Mouse (Mus musculus) MEL (cell line): ENCODE results near the gene Scap. TPM values are rescaled to one million over a fixed set of nuclear protein-coding genes. Genes with fewer than 3 reads are reported as not detected.

Source experiments
- DNase-seq: peaks from one replicate; pipeline ENCODE4 v3.0.0; 2011; ENCODE audit warnings: low read depth, low spot score
- H3K27ac ChIP-seq: 2 replicates; pipeline ENCODE4 v1.5.1; 2012; ENCODE audit warnings: low read depth, mild to moderate bottlenecking, control low read depth, low read length, moderate library complexity; ENCODE audit not compliant: control insufficient read depth
- H3K27me3 ChIP-seq, 2 experiments: fragments of 150-350 bp in 1 of 2; sonication (generic) in 1 of 2; 2 replicates each; pipeline ENCODE4 v1.6.1; 2012; ENCODE audit warnings: low read length in 2 of 2, mild to moderate bottlenecking in 2 of 2, improper control_type of control experiment in 1 of 2, moderate library complexity in 1 of 2; ENCODE audit not compliant: insufficient read depth in 2 of 2, control insufficient read depth in 1 of 2
- H3K36me3 ChIP-seq, 2 experiments: 2 replicates each; pipeline ENCODE4 v1.6.1; 2012 to 2014; ENCODE audit warnings: low read length in 2 of 2, improper control_type of control experiment in 1 of 2, inconsistent platforms in 1 of 2, mild to moderate bottlenecking in 1 of 2; ENCODE audit not compliant: insufficient read depth in 2 of 2, control insufficient read depth in 1 of 2
- H3K4me1 ChIP-seq, 2 experiments: fragments of 150-350 bp in 1 of 2; sonication (generic) in 1 of 2; 2 replicates each; pipeline ENCODE4 v1.6.1; 2012; ENCODE audit warnings: low read length in 2 of 2, improper control_type of control experiment in 1 of 2, mild to moderate bottlenecking in 1 of 2; ENCODE audit not compliant: insufficient read depth in 2 of 2, control insufficient read depth in 1 of 2
- H3K4me3 ChIP-seq, 2 experiments: fragments of 150-350 bp in 1 of 2; sonication (generic) in 1 of 2; 2 replicates each; pipeline ENCODE4 v1.5.1; 2012; ENCODE audit warnings: low read depth in 2 of 2, low read length in 2 of 2, mild to moderate bottlenecking in 2 of 2, moderate library complexity in 2 of 2, control low read depth in 1 of 2, improper control_type of control experiment in 1 of 2; ENCODE audit not compliant: control insufficient read depth in 1 of 2, insufficient read depth in 1 of 2
- H3K79me2 ChIP-seq: 2 replicates; pipeline ENCODE4 v1.6.1; 2012; ENCODE audit warnings: mild to moderate bottlenecking, low read length, moderate library complexity; ENCODE audit not compliant: control insufficient read depth, poor library complexity, insufficient read depth
- H3K9ac ChIP-seq: 2 replicates; pipeline ENCODE4 v1.6.1; 2012; ENCODE audit warnings: low read depth, mild to moderate bottlenecking, control low read depth, low read length, moderate library complexity; ENCODE audit not compliant: control insufficient read depth, poor library complexity, severe bottlenecking
- H3K9me3 ChIP-seq: fragments of 150-350 bp; sonication (generic); replicated peaks from 2 replicates; pipeline ENCODE4 v1.6.1; 2012; ENCODE audit warnings: mild to moderate bottlenecking, low read length, improper control_type of control experiment, moderate library complexity; ENCODE audit not compliant: insufficient read depth
- BHLHE40 ChIP-seq: IDR thresholded peaks from 2 replicates; pipeline ENCODE4 v1.6.1; 2012; ENCODE audit warnings: low read depth, mild to moderate bottlenecking, inconsistent platforms, low read length, improper control_type of control experiment, borderline replicate concordance
- CHD1 ChIP-seq: IDR thresholded peaks from 2 replicates; pipeline ENCODE4 v1.6.1; 2012; ENCODE audit warnings: low read depth, mild to moderate bottlenecking, inconsistent platforms, low read length, improper control_type of control experiment
- CHD2 ChIP-seq: IDR thresholded peaks from 2 replicates; pipeline ENCODE4 v1.6.1; 2011; ENCODE audit warnings: low read length, improper control_type of control experiment
- CTCF ChIP-seq, 3 experiments: IDR thresholded peaks in 2 of 3; conservative IDR thresholded peaks in 1 of 3; 2 replicates each; pipeline ENCODE4 v1.5.1; 2011 to 2012; ENCODE audit warnings: low read length in 3 of 3, low read depth in 2 of 3, mild to moderate bottlenecking in 2 of 3, improper control_type of control experiment in 1 of 3, inconsistent platforms in 1 of 3, mixed read lengths in 1 of 3, moderate library complexity in 1 of 3; ENCODE audit not compliant: control insufficient read depth in 1 of 3, insufficient read depth in 1 of 3, poor library complexity in 1 of 3, severe bottlenecking in 1 of 3
- ELF1 ChIP-seq: IDR thresholded peaks from 2 replicates; pipeline ENCODE4 v1.6.1; 2014; ENCODE audit warnings: low read depth, mild to moderate bottlenecking, inconsistent platforms, low read length, improper control_type of control experiment, moderate library complexity
- ETS1 ChIP-seq: IDR thresholded peaks from 2 replicates; pipeline ENCODE4 v1.6.1; 2012; ENCODE audit warnings: low read depth, mild to moderate bottlenecking, inconsistent platforms, low read length, improper control_type of control experiment, moderate library complexity
- GABPA ChIP-seq: IDR thresholded peaks from 2 replicates; pipeline ENCODE4 v1.6.1; 2012; ENCODE audit warnings: low read depth, mild to moderate bottlenecking, inconsistent platforms, low read length, improper control_type of control experiment, moderate library complexity
- HCFC1 ChIP-seq: IDR thresholded peaks from 2 replicates; pipeline ENCODE4 v1.6.1; 2012; ENCODE audit warnings: low read depth, mild to moderate bottlenecking, inconsistent platforms, low read length, improper control_type of control experiment, moderate library complexity
- KAT2A ChIP-seq: conservative IDR thresholded peaks from 2 replicates; pipeline ENCODE4 v1.6.1; 2012; ENCODE audit warnings: low read depth, low read length, improper control_type of control experiment, inconsistent platforms
- MAFK ChIP-seq: IDR thresholded peaks from 2 replicates; pipeline ENCODE4 v1.6.1; 2011; ENCODE audit warnings: low read depth, mild to moderate bottlenecking, low read length, improper control_type of control experiment, borderline replicate concordance
- MAX ChIP-seq: IDR thresholded peaks from 2 replicates; pipeline ENCODE4 v1.6.1; 2011; ENCODE audit warnings: low read length, improper control_type of control experiment
- MEF2A ChIP-seq: IDR thresholded peaks from 2 replicates; pipeline ENCODE4 v1.6.1; 2014; ENCODE audit warnings: low read depth, mild to moderate bottlenecking, inconsistent platforms, low read length, improper control_type of control experiment; ENCODE audit not compliant: poor library complexity, insufficient replicate concordance, severe bottlenecking; ENCODE audit errors: extremely low read depth
- MYB ChIP-seq: IDR thresholded peaks from 2 replicates; pipeline ENCODE4 v1.6.1; 2011; ENCODE audit warnings: mild to moderate bottlenecking, low read depth, low read length, improper control_type of control experiment
- MYC ChIP-seq: IDR thresholded peaks from 2 replicates; pipeline ENCODE4 v1.6.1; 2011; ENCODE audit warnings: low read depth, mild to moderate bottlenecking, low read length, improper control_type of control experiment, moderate library complexity
- NRF1 ChIP-seq: IDR thresholded peaks from 2 replicates; pipeline ENCODE4 v1.6.1; 2014; ENCODE audit warnings: low read depth, mild to moderate bottlenecking, inconsistent platforms, low read length, improper control_type of control experiment, moderate library complexity; ENCODE audit not compliant: poor library complexity, insufficient read depth, severe bottlenecking
- POLR2A ChIP-seq, 2 experiments: IDR thresholded peaks; 2 replicates each; pipeline ENCODE4 v1.6.1; 2011 to 2012; ENCODE audit warnings: low read length in 2 of 2, mild to moderate bottlenecking in 2 of 2, control low read depth in 1 of 2, improper control_type of control experiment in 1 of 2, low read depth in 1 of 2, moderate library complexity in 1 of 2; ENCODE audit not compliant: control insufficient read depth in 1 of 2, insufficient read depth in 1 of 2, poor library complexity in 1 of 2
- POLR2AphosphoS5 ChIP-seq: IDR thresholded peaks from 2 replicates; pipeline ENCODE4 v1.6.1; 2012; ENCODE audit warnings: low read depth, borderline replicate concordance, mild to moderate bottlenecking, inconsistent platforms, low read length, moderate library complexity, mixed read lengths
- RAD21 ChIP-seq: IDR thresholded peaks from 2 replicates; pipeline ENCODE4 v1.6.1; 2011; ENCODE audit warnings: mild to moderate bottlenecking, low read depth, low read length, improper control_type of control experiment
- RCOR1 ChIP-seq: IDR thresholded peaks from 2 replicates; pipeline ENCODE4 v1.6.1; 2012; ENCODE audit warnings: low read depth, mild to moderate bottlenecking, inconsistent platforms, low read length, improper control_type of control experiment
- SIN3A ChIP-seq: IDR thresholded peaks from 2 replicates; pipeline ENCODE4 v1.6.1; 2012; ENCODE audit warnings: low read length, improper control_type of control experiment, inconsistent platforms
- SMC3 ChIP-seq: IDR thresholded peaks from 2 replicates; pipeline ENCODE4 v1.6.1; 2011; ENCODE audit warnings: low read depth, low read length, improper control_type of control experiment
- TAL1 ChIP-seq: IDR thresholded peaks from 2 replicates; pipeline ENCODE4 v1.6.1; 2012; ENCODE audit warnings: mild to moderate bottlenecking, inconsistent platforms, low read length, moderate library complexity, mixed read lengths
- TBP ChIP-seq: IDR thresholded peaks from 2 replicates; pipeline ENCODE4 v1.8.0; 2011; ENCODE audit warnings: low read depth, low read length, improper control_type of control experiment
- USF1 ChIP-seq: IDR thresholded peaks from 2 replicates; pipeline ENCODE4 v1.6.1; 2014; ENCODE audit warnings: low read depth, mild to moderate bottlenecking, inconsistent platforms, low read length, improper control_type of control experiment, moderate library complexity
- USF2 ChIP-seq, 2 experiments: IDR thresholded peaks; 2 replicates each; pipeline ENCODE4 v1.6.1; 2011 to 2012; ENCODE audit warnings: improper control_type of control experiment in 2 of 2, low read length in 2 of 2, borderline replicate concordance in 1 of 2, inconsistent platforms in 1 of 2, low read depth in 1 of 2, mild to moderate bottlenecking in 1 of 2; ENCODE audit not compliant: insufficient read depth in 1 of 2
- ZC3H11A ChIP-seq: IDR thresholded peaks from 2 replicates; pipeline ENCODE4 v1.6.1; 2012; ENCODE audit warnings: low read depth, mild to moderate bottlenecking, inconsistent platforms, low read length, improper control_type of control experiment
- ZKSCAN1 ChIP-seq: IDR thresholded peaks from 2 replicates; pipeline ENCODE4 v1.6.1; 2012; ENCODE audit warnings: low read depth, mild to moderate bottlenecking, inconsistent platforms, low read length, improper control_type of control experiment, moderate library complexity
- ZNF384 ChIP-seq: IDR thresholded peaks from 2 replicates; pipeline ENCODE4 v1.6.1; 2012; ENCODE audit warnings: low read depth, mild to moderate bottlenecking, inconsistent platforms, low read length, improper control_type of control experiment
- polyA plus RNA-seq, 2 experiments: library from polyadenylated mRNA; stranded (reverse) in 1 of 2; unstranded in 1 of 2; fragments of >175 nt in 1 of 2; fragments of >200 nt in 1 of 2; gene quantifications; 2 replicates each; pipeline versions ENCODE4 v1.2.1 to v1.2.4; 2012; ENCODE audit warnings: low replicate concordance in 2 of 2, low read depth in 1 of 2; ENCODE audit not compliant: insufficient read length in 2 of 2, insufficient read depth in 1 of 2, missing spikeins in 1 of 2
- total RNA-seq: library from RNA; depleted of rRNA; stranded (reverse); fragments of 300-350 nt; gene quantifications from 2 replicates; pipeline ENCODE4 v1.2.3, GENCODE M21; 2012

Scap gene
- total and polyA plus RNA-seq, 3 experiments: 59.4 to 88.8 TPM; not detected in 1

DNA sequence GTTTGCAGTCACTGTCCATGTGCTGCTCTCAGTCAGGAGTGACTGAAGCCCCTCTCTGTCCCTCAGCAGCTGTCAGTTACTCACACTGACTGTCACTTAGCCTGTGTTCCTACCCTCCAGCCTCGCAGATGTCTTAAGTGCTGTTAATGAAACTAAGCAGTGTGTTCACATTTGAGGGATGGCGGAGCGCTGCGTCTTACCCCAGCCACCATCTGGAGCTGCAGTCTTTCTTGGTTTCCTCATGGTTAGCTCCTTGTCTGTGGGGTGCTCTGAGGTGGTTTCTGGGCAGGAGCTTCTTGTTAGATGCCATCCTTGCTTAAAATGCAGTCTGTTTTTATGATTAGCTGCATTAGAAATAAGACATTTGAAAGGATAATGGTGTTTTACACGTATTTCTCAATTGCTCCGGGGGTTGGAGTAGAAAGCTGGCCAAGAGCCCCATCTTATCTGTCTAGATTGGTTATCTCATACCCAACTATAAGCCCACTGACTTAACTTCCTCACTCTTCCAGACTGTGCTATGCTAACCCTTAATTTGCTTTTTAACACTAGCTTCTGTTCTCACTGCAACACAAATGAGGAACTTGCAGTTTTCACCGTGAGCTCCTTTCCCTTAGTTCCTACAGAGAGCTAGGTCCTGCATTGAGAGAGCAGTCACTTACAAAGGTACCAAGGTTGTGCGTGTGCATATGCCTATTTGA, 19.0 kb downstream of the Scap start (continued):
- no peak for TF ChIP-seq NRF1
- peak; percentile 45; the same call in 1 of the 2 replicates for TF ChIP-seq ELF1
- peak; percentile 47; the same call in 1 of the 2 replicates for TF ChIP-seq TBP
- peak; percentile 77 for TF ChIP-seq ETS1
- TF ChIP-seq RCOR1: peak; percentile 61
- 0 out of 2 replicates have a peak, but pooled peaks have one; percentile 15 for TF ChIP-seq MAX
- TF ChIP-seq KAT2A: no peak
- peak; percentile 88 for TF ChIP-seq SIN3A
- no peak; the same call in 1 of the 2 replicates for TF ChIP-seq ZC3H11A
- no peak for TF ChIP-seq CTCF (IDR thresholded peaks at IDR 0.05 in 2 of 3, conservative IDR thresholded peaks at IDR 0.05 in 1 of 3; ENCODE audit: control insufficient read depth in 1 of 3, insufficient read depth in 1 of 3, low read depth in 2 of 3, low read length in 3 of 3, poor library complexity in 1 of 3, severe bottlenecking in 1 of 3)
- peak; percentile 61; the same call in 1 of the 2 replicates for TF ChIP-seq MYC
- no peak for TF ChIP-seq ZNF384
- no peak; the same call in 1 of the 2 replicates for TF ChIP-seq BHLHE40
- TF ChIP-seq USF1: no peak
- peak; percentile 8; the same call in 1 of the 2 replicates for TF ChIP-seq SMC3
- TF ChIP-seq HCFC1: peak; percentile 58
- no peak for TF ChIP-seq TAL1
- no peak for TF ChIP-seq MEF2A
- TF ChIP-seq, all 39 proteins: peak for 16

DNA sequence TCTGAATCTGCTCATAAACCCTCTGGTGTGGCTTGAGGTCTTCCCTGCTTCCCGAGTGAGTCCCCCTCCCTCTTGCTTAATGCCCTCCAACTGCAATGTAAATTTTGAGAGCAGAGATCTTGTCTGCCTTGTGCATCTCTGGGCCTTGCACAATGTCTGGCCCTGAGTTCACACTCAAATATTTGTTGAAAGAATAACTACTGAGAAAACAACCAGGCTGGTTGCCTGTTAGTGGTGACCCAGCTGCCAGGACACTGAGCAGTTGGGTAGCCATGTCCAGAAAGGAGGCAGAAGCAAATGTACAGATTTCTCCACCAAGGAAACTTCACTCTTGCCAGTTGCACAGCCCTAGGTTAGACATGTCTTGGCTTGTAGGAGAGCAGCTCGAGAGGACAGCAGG, 25.3 kb downstream of the Scap start:
- no peaks in the 10 kb centered on the region for H3K79me2 ChIP-seq
- H3K36me3 ChIP-seq: peaks cover 0 to 7% of the 10 kb centered on the region in 2 experiments; a peak in 2 of 4 replicates
- H3K9ac ChIP-seq: no peak overlapping the region
- TF ChIP-seq POLR2A (IDR thresholded peaks at IDR 0.05; ENCODE audit: control insufficient read depth in 1 of 2, insufficient read depth in 1 of 2, low read depth in 1 of 2, low read length in 2 of 2, poor library complexity in 1 of 2) (no peak), RCOR1 (no peak), RAD21 (no peak), USF1 (no peak), GABPA (no peak), USF2 (IDR thresholded peaks at IDR 0.05; ENCODE audit: borderline replicate concordance in 1 of 2, insufficient read depth in 1 of 2, low read depth in 1 of 2, low read length in 2 of 2) (no peak), MAX (no peak), ZKSCAN1 (no peak), POLR2AphosphoS5 (no peak), ELF1 (no peak), CHD2 (no peak), TAL1 (no peak), TBP (no peak), HCFC1 (no peak), MYC (no peak), MAFK (no peak), CHD1 (no peak), MYB (no peak), MEF2A (no peak), SMC3 (no peak)
- no peaks in the 10 kb centered on the region for H3K9me3 ChIP-seq
- no peak for DNase-seq
- no peak overlapping the region for H3K27ac ChIP-seq
- no peaks in the 10 kb centered on the region for H3K4me1 ChIP-seq
- no peaks in the 10 kb centered on the region for H3K27me3 ChIP-seq
- H3K4me3 ChIP-seq: no peak overlapping the region
